ENCODE assay signal across 8 mouse cellular contexts in genomic region chr17:94749466-94750135, GRCm38 (mm10). TPM values are rescaled to one million over a fixed set of nuclear protein-coding genes. Genes with fewer than 3 reads are reported as not detected.
DNase-seq lines count a peak whose midpoint lies in the region; ATAC-seq lines count a peak whose summit lies in the region.

TSS of gene Mettl4 (minus strand) at chr17:94750019.

- peak within 1 kb of the TSS; percentile 65 to 71 for H3K4me3 ChIP-seq in heart, embryonic 14.5 days (ENCODE audit: control insufficient read depth in 1 of 2, insufficient read depth in 1 of 2, low read depth in 1 of 2, low read length in 2 of 2)
- H3K4me3 ChIP-seq in liver, embryonic 13.5 days (replicated peaks): peak within 1 kb of the TSS; percentile 86
- H3K4me3 ChIP-seq in stomach, embryonic 16.5 days (replicated peaks; ENCODE audit: low read length): peak within 1 kb of the TSS; percentile 76

- H3K27ac ChIP-seq in heart, embryonic 14.5 days (replicated peaks in 1 of 2; ENCODE audit: control insufficient read depth in 1 of 2, insufficient read depth in 1 of 2, low read depth in 2 of 2, low read length in 2 of 2): peak within 1 kb of the TSS; percentile 96 to 97
- H3K27ac ChIP-seq in liver, embryonic 13.5 days: peak within 1 kb of the TSS; percentile 97
- H3K27ac ChIP-seq in stomach, embryonic 16.5 days (ENCODE audit: low read length): peak within 1 kb of the TSS; percentile 91

- H3K27me3 ChIP-seq in heart, embryonic 14.5 days (ENCODE audit: control insufficient read depth, insufficient read depth, low read length): no peaks in the 10 kb centered on the region
- H3K27me3 ChIP-seq in liver, embryonic 13.5 days: no peaks in the 10 kb centered on the region
- H3K27me3 ChIP-seq in stomach, embryonic 16.5 days (ENCODE audit: control insufficient read depth, insufficient read depth, low read length): no peaks in the 10 kb centered on the region

- peak within 1 kb of the TSS; percentile 83 for H3K9ac ChIP-seq in heart, embryonic 14.5 days (ENCODE audit: low read length)
- peak within 1 kb of the TSS; percentile 82 for H3K9ac ChIP-seq in liver, embryonic 13.5 days
- peak within 1 kb of the TSS; percentile 69 for H3K9ac ChIP-seq in stomach, embryonic 16.5 days (ENCODE audit: low read length)

- DNase-seq in c-Kit-negative CD71-positive TER-119-positive erythroid progenitor cells, embryonic 14.5 days (ENCODE audit: low read depth, low spot score): peak; percentile 82
- peak; percentile 92 for DNase-seq in fibroblast of lung, adult 2 months (ENCODE audit: low read depth)
- peak; percentile 95 for DNase-seq in kidney, postnatal 14 days
- peak; percentile 87 for DNase-seq in liver, embryonic 13.5 days
- peak; percentile 93 for DNase-seq in neural tube, embryonic 10.5 days (ENCODE audit: extremely low spot score, low spot score)

- peak; percentile 86 for ATAC-seq in CD4-positive, CD25-positive, alpha-beta regulatory T cell, adult 4 months
- peak; percentile 99 for ATAC-seq in heart, embryonic 14.5 days (ENCODE audit: insufficient number of reproducible peaks, insufficient read depth, low FRiP score, low read depth)
- peak; percentile 97 for ATAC-seq in liver, embryonic 13.5 days (ENCODE audit: low read depth)
- ATAC-seq in stomach, embryonic 16.5 days (ENCODE audit: insufficient read depth, low FRiP score): peak; percentile 98

- no peaks in the 10 kb centered on the region for H3K36me3 ChIP-seq in heart, embryonic 14.5 days (ENCODE audit: control insufficient read depth, insufficient read depth, low read length)
- H3K36me3 ChIP-seq in liver, embryonic 13.5 days: 0 out of 2 replicates have a peak, but pooled peaks cover 4% of the 10 kb centered on the region
- no peaks in the 10 kb centered on the region for H3K36me3 ChIP-seq in stomach, embryonic 16.5 days (ENCODE audit: control insufficient read depth, insufficient read depth, low read length)

- peak within 1 kb of the TSS; percentile 77 for H3K4me2 ChIP-seq in heart, embryonic 14.5 days (ENCODE audit: low read length)
- H3K4me2 ChIP-seq in liver, embryonic 13.5 days: peak within 1 kb of the TSS; percentile 76
- peak within 1 kb of the TSS; percentile 60 for H3K4me2 ChIP-seq in stomach, embryonic 16.5 days (ENCODE audit: low read depth, low read length)

- H3K4me1 ChIP-seq in heart, embryonic 14.5 days (ENCODE audit: control insufficient read depth in 2 of 2, insufficient read depth in 2 of 2, low read length in 2 of 2): peaks cover 0 to 13% of the 10 kb centered on the region in 2 experiments; a peak in 3 of 4 replicates
- H3K4me1 ChIP-seq in liver, embryonic 13.5 days (replicated peaks): peaks cover 26% of the 10 kb centered on the region
- H3K4me1 ChIP-seq in stomach, embryonic 16.5 days (ENCODE audit: control insufficient read depth, insufficient read depth, low read length): peaks cover 8% of the 10 kb centered on the region

- under 1% methylated on average over 56 of the region's 56 CpGs for WGBS in heart, embryonic 14.5 days
- WGBS in liver, embryonic 13.5 days (ENCODE audit: insufficient replicate concordance): under 1% methylated on average over 56 of the region's 56 CpGs
- under 1% methylated on average over 56 of the region's 56 CpGs for WGBS in stomach, embryonic 16.5 days

- no peaks in the 10 kb centered on the region for H3K9me3 ChIP-seq in heart, embryonic 14.5 days (ENCODE audit: control insufficient read depth, low read length)
- H3K9me3 ChIP-seq in liver, embryonic 13.5 days (replicated peaks): no peaks in the 10 kb centered on the region
- H3K9me3 ChIP-seq in stomach, embryonic 16.5 days (replicated peaks; ENCODE audit: control insufficient read depth, low read length): no peaks in the 10 kb centered on the region

RNA-seq across cellular contexts. Expression of gene Mettl4, which starts in this region (rescaled TPM):
- polyA plus RNA-seq in CD4-positive, CD25-positive, alpha-beta regulatory T cell, adult 4 months (2017; shearing (Covaris generic)): 10 to 100 TPM; 20.1 to 20.7 TPM
- polyA plus RNA-seq in heart, embryonic 14.5 days (2014; fragmentation: Nextera tagmentation; extraction: Ambion mirVana): 15.7 and 18.5 TPM in 2 replicates
- polyA plus RNA-seq in liver, embryonic 13.5 days (2015; fragmentation: Nextera tagmentation; extraction: Ambion mirVana): 13.7 and 17.3 TPM in 2 replicates
- 16.4 and 18.6 TPM in 2 replicates for polyA plus RNA-seq in stomach, embryonic 16.5 days (2015; fragmentation: Nextera tagmentation; extraction: Ambion mirVana)

Comparison
In these comparisons a context has a peak if more than half of its experiments do, and no peak if none do; other contexts are left out.
1. Peak in every context shown above with its lines: DNase-seq, ATAC-seq, H3K4me3 ChIP-seq and H3K27ac ChIP-seq.